Mouse (Mus musculus) macrophage (primary cell): ENCODE results near the gene Orm1. TPM values are rescaled to one million over a fixed set of nuclear protein-coding genes. Genes with fewer than 3 reads are reported as not detected.
"Not testable (repeated sequence)": the region's sequence is repeated elsewhere in the genome, so short reads cannot be mapped to it uniquely, and the experiment has no call there.

ENCODE experiments used
- H3K27ac ChIP-seq: fragments of 350-480 bp; formaldehyde crosslinking; 2 replicates; pipeline ENCODE4 v1.9.0; 2021
- H3K36me3 ChIP-seq: fragments of 350-480 bp; formaldehyde crosslinking; 2 replicates; pipeline ENCODE4 v1.9.0; 2021; ENCODE audit errors: inconsistent target
- H3K4me3 ChIP-seq: fragments of 350-480 bp; formaldehyde crosslinking; 2 replicates; pipeline ENCODE4 v1.9.0; 2021; ENCODE audit errors: inconsistent target
- H3K79me2 ChIP-seq: fragments of 350-480 bp; formaldehyde crosslinking; 2 replicates; pipeline ENCODE4 v1.9.0; 2021; ENCODE audit errors: inconsistent target
- WGBS: methylation state at CpG from one replicate; pipeline ENCODE4 v1.1.7; 2026; ENCODE audit warnings: inconsistent platforms; ENCODE audit not compliant: missing documents; 5-methylcytosine and 5-hydroxymethylcytosine counted together
- polyA plus RNA-seq: library from polyadenylated mRNA; stranded (reverse); fragments of 250-400 nt; gene quantifications from 3 replicates; pipeline ENCODE4 v1.2.4, GENCODE M21; 2018; ENCODE audit warnings: inconsistent platforms
- total RNA-seq, 78 experiments: library from RNA; depleted of rRNA; stranded (reverse); fragments of 250-400 nt; gene quantifications; 1 replicate in 9 of 78; 2 replicates in 24 of 78; 3 replicates in 43 of 78; 4 replicates in 2 of 78; pipeline ENCODE4 v1.2.4; 2018; ENCODE audit warnings: inconsistent platforms in 56 of 78

Orm1 gene
- not detected for total RNA-seq (2018; cell fraction: chromatin; rRNA removed)
- total RNA-seq (2018; cell fraction: cytosol; rRNA removed): 1 to 10 TPM in 4 of 26 experiments, under 1 TPM in 13, not detected in 9; 0.22 to 1.7 (median 0.66) TPM
- 1 to 10 TPM in 4 of 26 experiments, not detected in 22; 1.2 to 2.1 (median 1.6) TPM for total RNA-seq (2018; cell fraction: nucleus; rRNA removed)
- 0.36 to 0.41 TPM in 2 of 3 replicates, not detected in the other for polyA plus RNA-seq

DNA sequence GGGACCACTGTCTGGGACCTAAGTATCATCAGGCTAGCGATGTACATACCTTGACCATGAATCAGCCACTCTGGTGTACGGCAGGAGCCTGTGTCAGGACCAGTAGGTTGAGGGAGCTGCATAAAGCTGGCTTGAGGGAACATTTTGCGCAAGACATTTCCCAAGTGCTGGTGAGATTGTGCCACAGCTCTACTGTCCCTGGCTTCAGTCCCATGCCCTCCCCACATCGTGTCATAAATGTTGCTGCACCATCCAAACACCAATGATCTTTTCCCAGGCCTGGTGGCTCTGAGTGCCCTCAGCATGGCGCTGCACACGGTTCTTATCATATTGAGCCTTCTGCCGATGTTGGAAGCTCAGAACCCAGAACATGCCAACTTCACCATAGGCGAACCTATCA is at the start of gene Orm1:
Gene Orm1 (plus strand): TSS at position 266 of the 400 bp plus-strand sequence.
- Histone ChIP-seq H3K4me3 (no peak within 1 kb of the TSS), H3K27ac (no peak within 1 kb of the TSS), H3K36me3 (no peaks in the 10 kb centered on the region), H3K79me2 (no peaks in the 10 kb centered on the region)
- WGBS: 68% methylated on average over 8 of the region's 8 CpGs

DNA sequence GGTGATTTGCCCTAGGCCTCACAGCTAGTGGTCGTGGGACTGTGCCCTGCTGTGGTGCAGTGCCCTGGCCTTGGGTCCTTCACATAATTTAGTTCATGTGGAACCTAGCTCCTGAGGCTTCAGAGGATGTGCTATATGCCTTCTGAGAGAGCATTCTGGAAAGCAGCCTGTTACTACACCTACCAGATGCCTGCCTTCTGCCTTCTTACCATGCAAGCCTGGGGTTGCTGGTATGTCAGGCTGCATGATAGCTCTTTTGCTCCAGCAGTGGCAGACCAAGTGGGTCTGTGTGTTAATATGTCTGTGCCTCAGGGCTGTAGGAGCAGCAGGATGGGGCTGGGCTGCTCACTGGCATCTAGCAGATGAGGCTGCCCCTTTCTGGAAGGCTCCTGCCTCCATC is 48.7 kb upstream of the Orm1 start:
- Histone ChIP-seq H3K27ac (no peak overlapping the region), H3K79me2 (no peaks in the 10 kb centered on the region), H3K36me3 (no peaks in the 10 kb centered on the region), H3K4me3 (no peak overlapping the region)
- WGBS: 88% methylated on average over 1 of the region's 1 CpGs

GRCm38 (mm10) chr4:63296263-63296662 is 48.1 kb upstream of the Orm1 start:
- no peak overlapping the region for H3K4me3 ChIP-seq
- no peaks in the 10 kb centered on the region for H3K36me3 ChIP-seq
- no peaks in the 10 kb centered on the region for H3K79me2 ChIP-seq
- H3K27ac ChIP-seq: no peak overlapping the region
- whole genome bisulfite sequencing: 81% methylated on average over 3 of the region's 3 CpGs

DNA sequence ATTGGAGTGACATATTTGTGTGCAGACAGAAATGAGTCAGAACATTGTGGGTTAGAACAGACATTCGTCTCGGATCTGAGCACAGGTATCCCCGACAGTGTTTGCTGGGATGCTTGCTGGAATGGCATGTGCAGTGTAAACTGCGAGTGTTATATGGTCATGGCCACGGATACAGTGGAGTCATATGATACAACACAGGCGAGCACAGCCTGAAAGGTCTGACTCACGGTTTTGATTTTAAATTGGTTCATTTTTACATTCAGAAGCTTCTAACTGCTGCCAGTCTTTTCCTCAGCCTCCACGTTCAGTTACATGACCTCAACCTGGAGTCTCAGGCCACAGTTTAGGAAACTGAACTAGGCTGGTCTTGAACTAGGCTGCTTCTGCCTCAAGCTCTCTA is 47.5 kb upstream of the Orm1 start:
- 90% methylated on average over 8 of the region's 8 CpGs for WGBS
- Histone ChIP-seq H3K27ac (no peak overlapping the region), H3K4me3 (no peak overlapping the region), H3K79me2 (no peaks in the 10 kb centered on the region), H3K36me3 (no peaks in the 10 kb centered on the region)

DNA sequence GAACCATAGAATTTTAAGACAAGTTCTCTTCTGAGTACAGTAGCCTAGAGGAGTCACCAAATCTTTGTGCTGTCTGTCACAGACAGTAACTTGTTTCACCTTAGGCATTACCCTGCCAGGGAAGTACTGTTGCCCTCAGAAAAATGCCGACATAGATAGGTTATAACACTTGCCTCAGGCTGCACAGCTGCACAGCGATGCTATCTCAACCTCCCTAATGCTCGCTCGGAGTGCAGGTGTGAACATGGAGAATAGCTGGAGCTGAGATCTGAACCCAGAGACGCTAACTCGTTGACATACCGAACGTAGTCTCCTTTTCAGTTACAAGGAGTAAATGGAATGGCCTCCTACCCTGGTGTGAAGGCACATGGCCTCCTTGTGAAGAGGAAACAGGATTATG is 46.2 kb upstream of the Orm1 start:
- H3K79me2 ChIP-seq: no peaks in the 10 kb centered on the region
- H3K36me3 ChIP-seq: no peaks in the 10 kb centered on the region
- WGBS: 88% methylated on average over 8 of the region's 8 CpGs
- H3K4me3 ChIP-seq: no peak overlapping the region
- H3K27ac ChIP-seq: no peak overlapping the region

- Histone ChIP-seq H3K4me3 (no peak overlapping the region), H3K79me2 (no peaks in the 10 kb centered on the region), H3K27ac (no peak overlapping the region), H3K36me3 (no peaks in the 10 kb centered on the region)
- 14% methylated on average over 4 of the region's 4 CpGs for WGBS
Observed at GRCm38 (mm10) chr4:63302641-63303040, 41.7 kb upstream of the Orm1 start.

DNA sequence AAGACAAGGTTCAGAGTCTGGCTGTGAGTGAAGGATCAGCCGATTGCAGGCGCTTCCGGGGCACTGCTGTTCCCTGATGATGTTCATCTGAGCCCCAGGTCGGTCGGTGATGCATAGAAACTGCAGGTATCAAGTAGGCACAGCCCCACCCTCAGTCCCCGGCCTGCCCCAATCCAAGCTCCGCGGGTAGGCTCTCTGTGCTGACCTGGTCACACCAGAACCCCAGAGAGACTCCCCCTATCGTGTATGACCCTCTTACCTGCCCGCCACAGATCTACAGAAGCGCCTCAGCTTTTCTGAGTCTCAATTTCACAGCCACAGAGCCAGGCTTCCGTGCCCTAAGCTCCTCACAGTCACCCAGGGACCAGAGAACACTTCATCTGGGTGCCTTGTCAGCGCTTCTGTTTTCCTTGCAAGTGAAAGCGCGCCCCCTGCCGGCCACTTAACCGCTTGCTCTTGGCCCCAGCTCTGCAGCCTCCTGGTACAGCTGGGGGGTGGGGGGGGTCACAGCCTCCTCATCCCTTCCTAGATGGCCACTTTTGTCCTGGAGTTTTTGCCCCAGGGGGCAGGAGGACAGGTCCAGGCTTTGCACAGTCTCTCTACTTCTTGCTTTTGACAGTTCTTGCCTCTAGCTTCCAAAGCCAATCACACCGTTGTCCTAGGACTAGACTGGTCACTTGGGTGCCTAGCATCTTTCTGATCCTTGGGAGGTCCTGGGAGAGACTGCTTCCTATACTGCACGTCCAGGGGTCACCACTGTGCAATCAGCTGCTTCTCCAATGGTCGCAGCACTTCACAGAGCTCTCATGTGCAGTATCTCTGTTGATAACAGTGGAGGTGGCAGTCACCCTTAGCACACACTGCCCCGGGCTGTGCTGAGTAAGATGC is 36.9 kb upstream of the Orm1 start:
- Histone ChIP-seq H3K4me3 (no peak overlapping the region), H3K36me3 (no peaks in the 10 kb centered on the region), H3K27ac (no peak overlapping the region), H3K79me2 (no peaks in the 10 kb centered on the region)
- 33% methylated on average over 21 of the region's 21 CpGs for WGBS

DNA sequence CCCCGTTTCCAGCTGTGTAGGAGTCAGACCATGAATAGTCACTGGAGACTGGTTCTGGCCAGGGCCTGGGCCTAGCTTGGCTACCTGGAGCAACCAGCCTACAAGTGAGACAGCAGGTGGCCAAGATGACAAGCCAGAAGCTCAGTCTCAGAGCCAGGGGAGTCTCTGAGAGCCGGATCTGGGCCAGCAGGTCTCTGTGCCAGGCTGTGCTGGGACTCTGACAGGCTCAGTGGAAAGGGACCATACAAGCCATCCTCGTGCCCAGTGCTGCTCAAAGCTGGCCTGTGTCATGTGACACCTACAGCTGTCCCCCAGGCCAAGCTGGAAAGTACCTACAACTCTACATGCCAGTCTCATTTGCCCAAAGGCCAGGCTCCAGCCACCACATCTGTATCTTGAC is 36.0 kb upstream of the Orm1 start:
- no peaks in the 10 kb centered on the region for H3K79me2 ChIP-seq
- no peaks in the 10 kb centered on the region for H3K36me3 ChIP-seq
- WGBS: 90% methylated on average over 3 of the region's 3 CpGs
- H3K27ac ChIP-seq: no peak overlapping the region
- H3K4me3 ChIP-seq: no peak overlapping the region

GRCm38 (mm10) chr4:63310247-63310855 is 34.0 kb upstream of the Orm1 start:
- WGBS: 79% methylated on average over 10 of the region's 10 CpGs
- Histone ChIP-seq H3K4me3 (no peak overlapping the region), H3K79me2 (no peaks in the 10 kb centered on the region), H3K27ac (no peak overlapping the region), H3K36me3 (no peaks in the 10 kb centered on the region)

DNA sequence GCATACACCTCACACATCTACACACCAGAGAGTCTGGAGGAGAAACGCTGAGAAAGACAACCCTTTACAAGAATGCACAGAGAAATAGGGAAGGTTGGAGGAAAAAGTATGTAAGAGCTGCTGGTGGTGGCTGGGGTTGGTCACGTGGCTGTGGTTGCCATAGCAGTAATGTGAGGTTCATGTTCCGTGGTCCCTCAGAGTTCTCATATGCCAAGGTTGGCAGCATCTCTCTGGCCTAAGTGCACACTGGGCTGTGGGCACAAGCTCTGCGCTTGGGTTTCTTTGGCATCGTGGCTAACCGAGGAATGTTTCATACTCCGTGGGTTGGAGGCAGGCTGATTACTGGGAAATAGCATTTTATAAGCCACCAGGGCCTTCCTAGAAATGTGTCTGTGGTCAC is 32.9 kb upstream of the Orm1 start:
- no peaks in the 10 kb centered on the region for H3K36me3 ChIP-seq
- no peak overlapping the region for H3K27ac ChIP-seq
- no peak overlapping the region for H3K4me3 ChIP-seq
- H3K79me2 ChIP-seq: no peaks in the 10 kb centered on the region
- 78% methylated on average over 7 of the region's 7 CpGs for WGBS

DNA sequence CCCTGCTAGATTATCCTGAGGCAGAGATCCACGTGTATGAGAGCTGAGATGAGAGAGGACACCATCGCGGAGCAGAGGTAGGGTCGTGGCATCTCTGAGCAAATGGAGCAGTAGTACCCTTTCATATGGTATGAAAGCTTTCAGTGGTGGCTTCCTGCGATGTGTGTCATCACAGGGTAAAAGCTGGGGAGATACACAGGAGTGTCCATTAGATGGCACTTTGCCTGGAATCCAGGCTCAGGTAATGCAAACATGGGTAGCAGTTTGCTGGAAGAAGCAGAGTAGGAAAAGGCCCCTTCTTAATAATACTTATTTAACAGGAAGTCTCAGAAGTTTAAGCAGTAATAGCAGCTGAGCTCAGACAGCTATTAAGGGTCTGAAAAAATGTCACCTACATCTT is 30.3 kb upstream of the Orm1 start:
- H3K4me3 ChIP-seq: no peak overlapping the region
- WGBS: 87% methylated on average over 5 of the region's 5 CpGs
- H3K36me3 ChIP-seq: no peaks in the 10 kb centered on the region
- H3K79me2 ChIP-seq: no peaks in the 10 kb centered on the region
- no peak overlapping the region for H3K27ac ChIP-seq

- no peak overlapping the region for H3K27ac ChIP-seq
- no peaks in the 10 kb centered on the region for H3K36me3 ChIP-seq
- H3K79me2 ChIP-seq: no peaks in the 10 kb centered on the region
- no peak overlapping the region for H3K4me3 ChIP-seq
- WGBS: 44% methylated on average over 9 of the region's 9 CpGs
Observed at GRCm38 (mm10) chr4:63316076-63316746, 28.1 kb upstream of the Orm1 start.

- not testable (repeated sequence) for H3K27ac ChIP-seq, H3K79me2 ChIP-seq, H3K4me3 ChIP-seq, H3K36me3 ChIP-seq
- WGBS: 0% methylated on average over 2 of the region's 3 CpGs
Observed at GRCm38 (mm10) chr4:63319566-63319965, 24.8 kb upstream of the Orm1 start.

DNA sequence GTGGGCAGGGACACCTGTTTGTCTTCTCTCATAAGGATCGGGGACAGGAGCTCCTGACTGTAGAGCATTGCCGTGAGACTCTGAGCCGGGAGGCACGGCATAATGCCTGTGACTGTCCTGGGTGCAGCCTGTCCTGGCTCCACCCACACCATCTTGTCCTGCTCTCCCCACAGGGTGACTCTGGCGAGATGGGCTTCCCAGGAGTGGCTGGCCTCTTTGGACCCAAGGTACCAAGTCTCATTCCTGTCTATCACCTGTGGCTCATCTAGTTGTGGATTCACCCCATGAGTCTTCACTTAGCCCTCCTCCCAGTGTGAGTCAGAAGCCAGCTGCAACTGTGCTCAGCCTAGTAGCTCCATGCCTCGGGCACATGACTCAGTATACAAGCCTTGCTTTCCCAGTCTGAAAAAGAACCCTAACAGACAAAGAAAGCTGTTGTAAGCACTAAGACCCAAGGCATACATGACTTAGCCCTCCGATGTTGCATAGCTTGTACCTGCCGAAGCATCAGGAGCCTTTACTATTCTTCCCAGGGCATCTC is 21.0 kb upstream of the Orm1 start:
- no peak overlapping the region for H3K27ac ChIP-seq
- H3K36me3 ChIP-seq: no peaks in the 10 kb centered on the region
- no peaks in the 10 kb centered on the region for H3K79me2 ChIP-seq
- no peak overlapping the region for H3K4me3 ChIP-seq
- 93% methylated on average over 8 of the region's 8 CpGs for WGBS
